Mouse (Mus musculus): ENCODE results near the gene P4hb.
A peak's percentile ranks its signal among the peaks of the same experiment; 100 is the strongest.

DNA sequence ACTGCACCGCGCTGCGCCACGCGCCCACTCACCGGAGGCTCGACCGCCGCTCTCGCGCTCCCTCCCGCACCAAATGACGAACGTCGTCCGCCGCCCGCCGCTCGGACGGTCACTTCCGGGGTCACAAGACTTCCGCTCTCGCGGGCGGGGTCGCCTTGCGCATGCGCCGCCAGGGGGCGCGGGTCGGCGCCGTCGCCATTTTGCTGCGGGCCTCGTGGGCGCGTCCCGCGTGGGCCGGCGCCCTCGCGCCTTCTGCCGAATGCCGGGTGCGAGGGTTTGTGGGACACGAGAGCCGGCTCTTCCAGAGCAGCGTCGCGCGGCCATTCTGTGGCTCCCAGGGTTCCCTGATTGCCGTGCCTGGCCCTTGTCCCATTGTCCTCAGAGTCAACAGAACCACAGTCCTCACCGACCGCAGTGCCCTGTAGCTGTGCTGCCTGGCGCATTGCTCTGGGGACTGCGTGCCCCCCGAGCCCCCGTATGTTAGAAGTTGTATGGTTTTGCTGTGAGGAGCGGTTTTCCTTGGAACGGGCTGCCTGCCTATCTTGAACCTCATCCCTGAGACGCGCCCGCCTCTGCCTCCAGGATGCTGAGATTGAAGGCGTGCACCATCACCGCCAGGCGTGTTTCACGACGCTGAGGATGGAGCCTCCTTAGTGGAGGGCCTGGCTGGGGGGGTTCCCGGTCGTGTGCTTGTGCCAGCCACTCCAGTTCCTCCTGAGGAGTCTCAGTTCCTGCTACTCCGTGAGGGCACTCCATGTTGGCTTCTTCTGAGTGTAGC is 8.6 kb upstream of the P4hb start, which contains the start of gene Arhgdia:
- no peak for TF ChIP-seq EP300 (IDR thresholded peaks at IDR 0.05; ENCODE audit: low read depth)
- peak; percentile 48 for TF ChIP-seq CTCF (IDR thresholded peaks at IDR 0.05; ENCODE audit: low read depth)

Data from liver, embryonic 14.5 days (tissue).